Mouse (Mus musculus): ENCODE results near the gene Fbxo24.

DNA sequence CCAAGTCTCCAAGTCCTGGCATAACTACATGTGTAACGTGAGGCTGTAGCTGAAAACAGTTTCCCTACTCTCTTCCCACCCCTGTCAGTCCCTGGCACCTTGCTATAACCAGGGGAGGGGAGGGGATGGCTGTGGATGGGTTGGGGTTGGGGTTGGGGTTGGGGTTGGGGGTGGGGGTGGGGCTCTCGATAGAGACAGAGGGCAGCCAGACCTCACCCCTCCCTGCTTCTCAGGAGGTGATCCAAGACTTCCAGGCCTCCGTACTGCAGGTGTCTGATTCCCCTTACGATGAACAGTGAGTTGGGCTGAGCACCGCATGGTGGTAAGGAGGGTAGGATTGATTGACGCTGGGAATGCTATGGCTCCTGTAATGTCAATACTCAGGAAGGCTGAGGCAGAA lies 63.1 kb downstream of the Fbxo24 start:
- no peak for TF ChIP-seq CTCF (IDR thresholded peaks at IDR 0.05; ENCODE audit: low read depth, low read length)
- TF ChIP-seq POLR2A (IDR thresholded peaks at IDR 0.05; ENCODE audit: extremely low read depth, insufficient read depth, low read length) = no peak
